Mouse (Mus musculus): Measurements from ENCODE around the gene Ccdc151.

The Ccdc151 gene

GRCm38 (mm10) chr9:22002194-22003162 lies at the start of gene Ccdc151, which contains the start of gene Prkcsh:
Ccdc151 (minus strand) TSS chr9:22002634.
Prkcsh (plus strand) TSS chr9:22002806.
- peak; percentile 99 for DNase-seq (ENCODE audit: low spot score)

DNA sequence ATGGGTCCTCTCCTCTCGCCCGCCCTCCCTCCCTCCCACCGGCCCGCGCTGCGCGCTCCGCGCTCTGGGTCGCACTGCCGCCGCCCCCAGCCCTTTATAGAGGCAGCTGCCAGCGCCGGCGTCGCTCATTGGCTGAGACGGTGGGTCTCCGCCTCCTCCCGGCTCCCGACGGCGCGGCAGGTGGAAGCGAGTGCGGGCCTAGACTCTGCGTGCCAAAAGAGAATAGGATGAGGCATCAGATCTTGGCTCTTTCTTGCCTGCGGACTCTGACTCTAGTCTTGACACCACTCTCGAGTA lies 49.5 kb upstream of the Ccdc151 start, which contains the start of gene Elavl3:
Elavl3 (minus strand) TSS at position 66 of the 297 bp plus-strand sequence.
- no peak for DNase-seq (ENCODE audit: low spot score)

DNA sequence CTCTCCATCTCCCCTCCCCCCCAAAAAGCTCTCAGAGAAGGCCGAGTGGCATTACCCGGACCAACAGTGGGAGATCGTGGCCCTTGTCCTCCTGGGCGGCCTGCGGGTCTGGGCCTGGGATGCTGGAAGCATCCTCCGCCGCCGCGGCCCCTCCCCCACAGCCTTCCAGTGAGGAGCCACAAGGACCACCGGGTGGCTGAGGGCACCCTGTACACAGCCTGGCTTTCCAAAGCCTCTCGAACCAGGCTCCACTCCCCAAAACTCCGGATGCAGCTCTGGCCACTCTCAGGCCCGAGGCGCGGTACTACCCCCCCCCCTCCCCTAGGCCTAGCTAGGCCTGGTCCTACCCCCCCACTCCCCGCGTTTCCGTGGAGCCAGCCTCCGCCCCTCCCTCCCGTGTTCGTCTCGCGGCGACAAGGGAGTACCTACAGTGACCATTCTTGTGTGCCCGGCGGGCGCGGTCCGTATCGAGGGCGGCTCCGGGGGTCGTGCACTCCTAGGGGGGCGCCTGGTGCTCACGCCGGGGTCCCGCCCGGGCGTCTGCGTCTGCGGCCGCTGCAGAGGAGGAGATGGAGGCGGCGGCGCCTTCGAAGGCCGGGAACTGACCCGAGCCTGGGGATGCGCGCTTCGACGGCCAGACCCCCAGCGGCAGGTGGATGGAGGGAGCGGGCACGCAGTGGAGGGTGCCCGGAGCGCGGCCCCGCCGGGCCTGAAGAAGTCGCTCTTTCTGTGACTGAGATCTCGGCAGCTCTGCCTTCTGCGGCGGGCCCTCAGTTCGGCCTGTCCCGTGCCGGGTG lies 48.9 kb upstream of the Ccdc151 start:
- peak; percentile 59 for DNase-seq (ENCODE audit: low spot score)

GRCm38 (mm10) chr9:22050351-22050889 lies 48.0 kb upstream of the Ccdc151 start:
- peak; percentile 88 for DNase-seq (ENCODE audit: low spot score)

DNA sequence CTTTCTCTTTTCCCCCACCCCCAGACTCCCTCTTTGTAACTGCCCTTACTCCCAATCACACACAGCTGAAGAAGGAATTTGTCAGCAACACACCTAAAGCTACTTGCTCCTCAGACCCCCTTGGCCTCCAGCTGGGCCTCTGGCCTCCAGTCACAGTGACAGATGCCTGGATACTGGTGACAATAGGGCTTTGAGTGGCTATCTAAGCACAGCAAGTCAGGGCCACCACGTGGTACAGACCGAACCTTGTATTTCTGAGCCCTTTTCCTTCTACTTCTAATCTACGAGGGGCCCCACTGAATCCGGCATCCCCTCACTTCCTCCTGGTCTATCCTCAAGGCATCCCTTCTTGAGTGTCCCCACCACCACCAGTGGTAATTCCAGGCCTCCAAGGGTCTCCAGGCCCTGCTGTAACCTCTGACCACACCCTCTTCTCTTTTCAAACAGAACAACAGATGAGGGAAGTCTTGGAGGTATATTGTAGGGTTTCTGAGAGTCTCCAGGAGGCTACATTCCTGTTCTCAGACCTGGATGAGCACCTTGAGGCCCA lies 47.4 kb upstream of the Ccdc151 start:
- no peak for DNase-seq (ENCODE audit: low spot score)

- DNase-seq (ENCODE audit: low spot score): no peak
Measured at GRCm38 (mm10) chr9:22049315-22049714, 46.9 kb upstream of the Ccdc151 start.

DNA sequence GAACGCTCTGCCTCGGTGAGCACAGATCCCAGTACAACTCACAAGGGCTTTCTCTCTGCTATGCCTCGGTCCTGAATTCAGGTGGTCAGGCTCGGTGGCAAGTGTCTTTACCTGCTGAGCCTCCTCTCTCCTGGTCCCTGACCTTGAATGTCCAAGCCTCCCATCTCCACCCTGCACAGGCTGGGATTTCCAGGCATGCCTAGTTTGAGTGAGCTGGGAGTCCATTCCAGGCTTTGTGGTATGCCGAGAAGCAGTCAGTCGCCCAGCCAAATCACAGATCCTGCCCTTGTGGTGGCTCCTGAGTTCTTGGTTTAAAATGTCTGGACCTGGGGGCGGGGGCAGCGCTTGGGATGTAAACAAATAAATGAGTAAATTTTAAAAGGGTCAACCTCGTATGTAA lies 44.9 kb upstream of the Ccdc151 start:
- no peak for DNase-seq (ENCODE audit: low spot score)

DNA sequence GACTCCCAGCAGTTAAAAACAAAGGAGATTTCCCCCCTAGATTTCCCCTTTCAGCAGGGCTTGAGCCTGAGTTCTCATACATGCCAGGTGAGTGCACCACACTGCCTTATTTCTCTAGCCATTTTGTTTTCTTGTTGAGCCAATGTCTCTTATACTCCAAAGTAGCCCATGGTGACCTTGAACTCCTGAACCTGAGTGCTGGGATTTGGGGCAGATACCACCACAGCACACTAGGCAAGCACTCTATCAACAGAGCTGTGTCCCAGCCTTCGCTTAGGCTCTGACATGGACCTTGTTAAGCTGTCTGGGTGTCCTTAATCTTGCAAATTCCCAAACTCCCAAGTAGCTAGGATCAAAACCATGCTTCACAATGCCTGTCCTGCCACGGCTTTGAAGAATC lies 39.4 kb upstream of the Ccdc151 start:
- DNase-seq (ENCODE audit: low spot score): no peak

GRCm38 (mm10) chr9:22037826-22038225 lies 35.4 kb upstream of the Ccdc151 start:
- no peak for DNase-seq (ENCODE audit: low spot score)

- DNase-seq (ENCODE audit: low spot score): no peak
Measured at GRCm38 (mm10) chr9:22035300-22036044, 33.0 kb upstream of the Ccdc151 start.

GRCm38 (mm10) chr9:22030386-22030785 lies 28.0 kb upstream of the Ccdc151 start:
- no peak for DNase-seq (ENCODE audit: low spot score)

DNA sequence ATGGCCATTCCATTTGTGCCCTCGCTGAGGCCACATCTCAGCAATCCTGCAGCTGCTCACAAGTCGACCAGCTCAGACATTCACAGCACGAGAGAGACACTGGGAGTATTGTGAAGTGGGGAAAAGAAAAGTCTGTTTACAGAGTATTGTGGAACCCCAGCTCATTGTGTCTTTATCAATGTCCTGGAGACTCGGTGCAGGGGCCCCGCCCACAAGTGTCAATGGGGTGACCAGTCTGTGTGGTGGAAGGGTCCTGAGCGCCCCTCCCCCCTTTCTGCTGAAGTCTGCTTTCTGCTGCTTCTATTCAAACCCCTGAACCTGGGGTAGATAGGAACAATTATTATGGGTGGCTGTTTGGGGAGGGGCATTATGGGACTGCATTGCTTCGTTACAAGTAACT lies 26.0 kb upstream of the Ccdc151 start:
- no peak for DNase-seq (ENCODE audit: low spot score)

GRCm38 (mm10) chr9:22024592-22024991 lies 22.2 kb upstream of the Ccdc151 start:
- no peak for DNase-seq (ENCODE audit: low spot score)

DNA sequence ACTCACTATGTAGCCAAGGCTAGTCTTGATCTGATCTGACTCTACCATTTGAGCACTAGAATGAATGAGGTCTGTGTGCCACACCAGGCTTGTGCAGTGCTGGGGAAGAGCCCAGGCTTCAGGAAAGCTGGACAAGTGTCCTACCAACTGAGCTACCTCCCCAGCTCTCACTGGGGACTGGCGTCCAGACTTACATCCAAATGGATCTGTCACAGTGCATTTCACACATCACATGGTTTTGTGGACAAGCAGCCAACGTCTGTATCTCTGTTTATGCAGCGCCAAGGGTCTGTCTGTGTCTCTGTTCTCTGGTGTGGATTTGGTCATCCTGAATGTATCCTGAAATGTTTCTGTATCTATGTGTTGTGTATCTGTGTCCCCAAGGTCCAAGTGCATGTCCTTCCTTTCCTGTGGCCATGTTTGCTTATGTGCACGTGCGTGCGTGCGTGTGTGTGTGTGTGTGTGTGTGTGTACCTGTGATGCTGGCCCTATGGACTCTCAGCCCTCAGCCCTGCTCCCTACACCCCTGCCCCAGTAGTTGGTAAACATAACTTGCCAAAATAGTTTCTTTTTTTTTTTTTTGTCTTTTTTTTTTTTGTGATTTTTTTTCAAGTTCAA lies 14.9 kb upstream of the Ccdc151 start:
- DNase-seq (ENCODE audit: low spot score): no peak

GRCm38 (mm10) chr9:22016245-22016644 lies 13.8 kb upstream of the Ccdc151 start:
- no peak for DNase-seq (ENCODE audit: low spot score)

- no peak for DNase-seq (ENCODE audit: low spot score)
Measured at GRCm38 (mm10) chr9:22012731-22013130, 10.3 kb upstream of the Ccdc151 start.

DNA sequence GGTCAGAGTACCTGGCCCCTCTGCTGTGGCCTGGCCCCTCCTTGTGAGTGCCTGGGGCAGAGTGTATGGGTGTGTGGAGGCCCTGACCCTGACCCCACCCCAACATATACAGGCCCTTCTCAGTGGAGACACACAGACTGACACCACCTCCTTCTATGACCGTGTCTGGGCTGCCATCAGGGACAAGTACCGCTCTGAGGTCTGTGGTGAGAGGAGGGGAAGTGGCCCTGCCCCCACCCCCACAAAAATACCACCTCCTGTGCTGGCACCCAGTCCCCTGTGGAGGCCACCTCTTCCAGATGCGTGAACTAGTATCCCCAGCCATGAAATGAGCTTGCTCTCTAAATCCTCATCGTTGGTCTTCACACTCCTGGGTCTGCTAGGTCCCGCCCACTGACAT lies 8.6 kb upstream of the Ccdc151 start:
- DNase-seq (ENCODE audit: low spot score): no peak

- no peak for DNase-seq (ENCODE audit: low spot score)
Measured at GRCm38 (mm10) chr9:22004546-22004945, 2.1 kb upstream of the Ccdc151 start.

DNA sequence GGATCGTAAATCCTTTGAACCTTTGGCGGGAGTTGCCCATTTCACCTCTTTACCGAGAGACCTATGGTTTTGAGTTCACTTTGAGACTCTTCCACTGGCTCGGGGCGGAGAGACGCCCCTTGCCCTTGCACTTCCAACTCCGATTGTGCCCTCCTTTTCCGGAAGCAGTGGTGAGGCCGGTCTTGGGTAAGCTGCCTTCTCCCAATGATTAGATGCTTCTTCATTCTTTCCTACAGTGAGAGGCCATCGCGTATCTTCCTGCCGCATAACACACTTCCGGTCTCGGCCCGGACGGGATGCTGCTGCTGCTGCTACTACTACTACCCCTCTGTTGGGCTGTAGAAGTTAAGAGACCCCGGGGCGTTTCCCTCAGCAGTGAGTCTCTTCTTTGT lies 725 bp upstream of the Ccdc151 start:
- no peak for DNase-seq (ENCODE audit: low spot score)

GRCm38 (mm10) chr9:22001633-22002032 lies 801 bp downstream of the Ccdc151 start:
- no peak for DNase-seq (ENCODE audit: low spot score)

DNA sequence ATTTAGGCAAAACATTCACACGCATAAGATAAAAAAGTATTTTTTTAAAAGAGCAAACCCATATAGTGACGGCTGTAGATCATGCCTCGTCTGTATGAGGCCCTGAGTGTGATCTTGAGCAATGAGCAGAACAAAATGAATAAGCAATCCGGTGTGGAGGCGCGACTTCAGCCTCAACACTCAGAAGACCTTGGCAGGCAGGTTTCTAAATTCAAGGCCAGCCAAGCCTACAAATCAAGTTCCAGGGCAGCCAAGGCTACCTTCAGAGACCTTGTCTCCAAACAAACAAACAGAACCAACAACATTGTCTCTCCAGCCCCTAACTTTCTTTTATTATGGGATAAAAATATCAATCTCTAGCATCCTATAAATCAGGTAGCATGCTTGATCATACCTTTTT lies 2.1 kb downstream of the Ccdc151 start:
- DNase-seq (ENCODE audit: low spot score): no peak
